8 mouse cellular contexts compared by ENCODE assay signal in genomic region chr1:105663171-105663961, GRCm38 (mm10). TPM values are rescaled to one million over a fixed set of nuclear protein-coding genes. Genes with fewer than 3 reads are reported as not detected.
DNase-seq lines count a peak whose midpoint lies in the region; ATAC-seq and TF ChIP-seq lines count a peak whose summit lies in the region.

Pign (minus strand) TSS chr1:105663677.
Relch (plus strand) TSS chr1:105663861.

- ATAC-seq in frontal cortex, adult (ENCODE audit: low TSS enrichment) = peak; percentile 93
- ATAC-seq in lung, postnatal 0 days = peak; percentile 99

- H3K4me2 ChIP-seq in lung, postnatal 0 days (replicated peaks; ENCODE audit: low read depth, low read length) = peak within 1 kb of the TSS; percentile 96

- peaks cover 29% of the 10 kb centered on the region for H3K4me1 ChIP-seq in hindbrain, embryonic 10.5 days (replicated peaks)
- 0 out of 2 replicates have a peak, but pooled peaks cover 3% of the 10 kb centered on the region for H3K4me1 ChIP-seq in lung, postnatal 0 days (ENCODE audit: insufficient read depth, low read depth, low read length)

- 0 out of 2 replicates have a peak, but pooled peaks cover 2% of the 10 kb centered on the region for H3K36me3 ChIP-seq in hindbrain, embryonic 10.5 days
- H3K36me3 ChIP-seq in lung, postnatal 0 days (ENCODE audit: insufficient read depth, low read length) = no peaks in the 10 kb centered on the region

- H3K9me3 ChIP-seq in hindbrain, embryonic 10.5 days = no peaks in the 10 kb centered on the region
- no peaks in the 10 kb centered on the region for H3K9me3 ChIP-seq in lung, postnatal 0 days (ENCODE audit: low read length)

- TF ChIP-seq EP300 in lung, postnatal 0 days (IDR thresholded peaks at IDR 0.05) = peak; percentile 34

- peak; percentile 99 for DNase-seq in MN1 (ENCODE audit: low spot score)
- peak; percentile 99 for DNase-seq in cerebellum, adult 9-10 months
- peak; percentile 99 for DNase-seq in hindbrain, embryonic 10.5 days (ENCODE audit: low spot score)
- peak; percentile 99 for DNase-seq in layer of hippocampus, adult 9-11 months
- peak; percentile 100 for DNase-seq in lung, postnatal 0 days (ENCODE audit: low spot score)
- peak; percentile 94 for DNase-seq in ovary, postnatal 14 days (ENCODE audit: low spot score)
- peak; percentile 99 for DNase-seq in thymus, postnatal 14 days

- no peaks in the 10 kb centered on the region for H3K27me3 ChIP-seq in hindbrain, embryonic 10.5 days (ENCODE audit: insufficient read depth, poor library complexity, severe bottlenecking)
- H3K27me3 ChIP-seq in lung, postnatal 0 days (replicated peaks; ENCODE audit: insufficient read depth, low read length) = no peaks in the 10 kb centered on the region

- peak within 1 kb of the TSS; percentile 97 for H3K4me3 ChIP-seq in hindbrain, embryonic 10.5 days
- H3K4me3 ChIP-seq in lung, postnatal 0 days (ENCODE audit: low read depth, low read length) = peak within 1 kb of the TSS; percentile 99

- H3K27ac ChIP-seq in hindbrain, embryonic 10.5 days = peak within 1 kb of the TSS; percentile 90
- peak within 1 kb of the TSS; percentile 88 for H3K27ac ChIP-seq in lung, postnatal 0 days (ENCODE audit: low read length)

- peak within 1 kb of the TSS; percentile 94 for H3K9ac ChIP-seq in lung, postnatal 0 days (replicated peaks; ENCODE audit: low read depth)

- peak; percentile 58 for TF ChIP-seq CTCF in lung, postnatal 0 days (IDR thresholded peaks at IDR 0.05)

- under 1% methylated on average over 41 of the region's 41 CpGs for WGBS in hindbrain, embryonic 10.5 days
- under 1% methylated on average over 41 of the region's 41 CpGs for WGBS in lung, postnatal 0 days

RNA-seq across cellular contexts. Expression of gene Pign, which starts in this region (rescaled TPM):
- polyA plus RNA-seq in hindbrain, embryonic 10.5 days (2016; fragmentation: Nextera tagmentation; extraction: Ambion mirVana) = 9.9 and 11.0 TPM in 2 replicates
- polyA plus RNA-seq in lung, postnatal 0 days (2015; fragmentation: Nextera tagmentation; extraction: Ambion mirVana) = 8.9 and 12.5 TPM in 2 replicates

RNA-seq across cellular contexts. Expression of gene Relch, which starts in this region (rescaled TPM):
- 26.0 and 29.2 TPM in 2 replicates for polyA plus RNA-seq in hindbrain, embryonic 10.5 days (2016; fragmentation: Nextera tagmentation; extraction: Ambion mirVana)
- 21.0 and 21.3 TPM in 2 replicates for polyA plus RNA-seq in lung, postnatal 0 days (2015; fragmentation: Nextera tagmentation; extraction: Ambion mirVana)

Comparison
In these comparisons a context has a peak if more than half of its experiments do, and no peak if none do; other contexts are left out.
1. Peak in every context shown above with its lines: DNase-seq, ATAC-seq, H3K4me3 ChIP-seq and H3K27ac ChIP-seq.